Mouse (Mus musculus): ENCODE data around the gene Ate1. TPM values are rescaled to one million over a fixed set of nuclear protein-coding genes. Genes with fewer than 3 reads are reported as not detected.
"Not testable (repeated sequence)": the region's sequence is repeated elsewhere in the genome, so short reads cannot be mapped to it uniquely, and the experiment has no call there.

The Ate1 gene
- total RNA-seq, 2 experiments from 2014 or later, result 35.9 to 38.0 TPM

DNA sequence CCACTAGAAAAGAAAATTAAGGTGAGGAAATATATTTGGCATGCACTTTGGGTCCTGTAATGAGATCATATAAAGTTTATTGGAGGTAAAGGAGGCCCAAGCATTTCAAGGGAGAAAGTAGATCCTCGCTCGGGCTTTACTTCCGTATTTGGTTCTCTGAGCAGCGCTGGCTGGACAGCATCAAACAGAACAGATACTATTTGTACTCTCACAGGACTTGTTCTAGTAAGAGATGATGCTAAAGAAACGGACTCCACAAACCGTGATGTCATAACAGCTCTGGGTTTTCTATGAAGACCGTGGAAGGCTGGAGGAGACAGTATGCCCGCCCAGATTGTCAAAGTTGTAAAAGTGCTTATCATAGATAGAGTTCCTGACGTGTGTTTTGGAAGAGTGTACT is 7.1 kb upstream of the Ate1 start:
- no peak for DNase-seq (ENCODE audit: low spot score in 2 of 2)

DNA sequence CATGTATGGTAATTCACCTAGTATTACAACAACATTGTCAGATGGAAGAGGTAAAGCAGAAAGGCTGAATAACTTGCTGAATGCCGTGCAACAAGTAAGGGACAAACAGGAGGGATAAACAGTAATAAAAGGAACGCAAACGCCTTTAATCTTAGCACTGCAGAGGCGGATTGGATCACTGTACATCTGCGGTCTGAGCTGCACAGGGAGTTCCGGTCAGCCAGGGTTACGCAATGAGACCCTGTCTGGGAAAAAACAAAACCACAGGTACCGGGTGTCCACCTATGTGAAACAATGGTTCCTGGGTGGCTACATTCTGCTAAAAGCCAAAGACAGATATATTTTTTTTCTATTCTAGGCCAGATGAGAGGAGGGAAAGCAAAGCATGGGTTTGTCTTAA is 3.3 kb upstream of the Ate1 start:
- DNase-seq (ENCODE audit: low spot score in 2 of 2), result no peak

DNA sequence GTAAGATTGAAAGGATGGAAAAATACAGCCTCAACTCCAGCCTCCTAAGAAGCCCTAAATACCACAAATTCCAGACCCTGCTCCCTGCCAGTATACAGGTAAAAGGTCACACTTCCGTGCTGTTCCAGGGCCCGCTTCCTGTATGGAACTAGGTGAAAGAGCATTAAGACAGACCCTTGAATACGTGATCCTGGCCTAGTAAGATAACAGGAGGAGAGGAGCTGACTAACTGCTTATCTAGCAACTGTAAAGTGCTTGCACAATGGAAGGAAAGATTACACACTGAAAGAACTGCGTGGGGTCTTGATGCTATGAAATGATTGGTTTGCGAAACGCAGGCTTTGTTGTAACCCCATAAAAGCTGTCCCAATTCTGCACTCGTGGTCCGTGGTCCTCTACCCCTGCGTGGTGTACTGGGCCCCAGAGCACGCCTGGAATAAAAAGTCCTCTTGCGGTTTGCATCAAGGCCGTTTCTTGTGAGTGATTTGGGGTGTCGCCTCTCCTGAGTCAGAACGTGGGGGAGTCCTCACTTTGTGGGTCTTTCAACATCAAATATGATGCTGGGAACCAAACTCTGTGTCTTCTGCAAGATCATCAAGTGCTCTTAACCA is 748 bp upstream of the Ate1 start:
- no peak for DNase-seq (ENCODE audit: low spot score in 2 of 2)

DNA sequence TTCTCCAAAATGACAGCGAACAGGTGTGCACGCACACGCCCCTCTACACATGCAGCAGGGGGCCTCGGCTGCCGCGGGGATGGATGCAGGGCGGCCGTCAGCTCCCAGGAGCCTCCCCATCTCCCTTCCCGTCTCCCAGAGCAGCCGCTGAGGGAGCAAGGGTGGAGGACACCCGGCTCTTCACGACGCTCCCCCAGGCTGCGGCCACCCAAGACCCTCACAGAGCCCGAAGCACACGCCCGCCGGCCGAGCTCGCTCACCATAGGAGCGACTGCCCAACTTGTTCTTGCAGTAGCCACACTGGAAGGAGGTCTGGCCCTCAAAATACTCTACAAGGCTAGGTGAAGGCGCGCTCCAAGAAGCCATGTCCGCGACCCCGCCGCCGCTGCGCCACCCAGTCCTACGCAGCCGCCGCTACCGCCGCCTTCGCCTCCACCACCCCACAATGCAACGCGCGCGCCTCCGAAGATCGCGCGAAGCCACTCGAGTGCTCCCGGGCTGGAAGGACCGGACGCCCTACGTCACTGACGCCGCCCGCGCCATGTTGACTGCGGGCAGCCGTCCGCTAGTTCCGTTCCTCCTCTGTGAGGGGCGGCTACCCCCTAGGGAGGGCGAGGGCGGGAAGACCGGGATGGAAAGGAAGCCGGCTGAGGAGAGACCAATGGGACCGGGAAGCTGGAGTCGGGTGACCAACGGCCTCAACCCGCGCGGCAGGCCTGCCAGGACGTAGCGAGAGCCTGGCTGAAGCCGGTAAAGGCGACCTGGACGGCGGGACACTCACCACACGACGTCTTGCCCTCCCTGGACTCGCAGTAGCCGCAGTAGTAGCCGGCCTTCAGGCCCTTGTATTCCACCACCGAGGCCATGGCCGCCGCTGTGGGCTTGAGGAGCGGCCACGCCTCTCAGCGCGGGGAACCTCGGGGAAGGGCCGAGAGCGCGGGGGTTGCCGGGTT is 797 bp downstream of the Ate1 start:
- peak; percentile 97 to 99 for DNase-seq (ENCODE audit: low spot score in 2 of 2)

DNA sequence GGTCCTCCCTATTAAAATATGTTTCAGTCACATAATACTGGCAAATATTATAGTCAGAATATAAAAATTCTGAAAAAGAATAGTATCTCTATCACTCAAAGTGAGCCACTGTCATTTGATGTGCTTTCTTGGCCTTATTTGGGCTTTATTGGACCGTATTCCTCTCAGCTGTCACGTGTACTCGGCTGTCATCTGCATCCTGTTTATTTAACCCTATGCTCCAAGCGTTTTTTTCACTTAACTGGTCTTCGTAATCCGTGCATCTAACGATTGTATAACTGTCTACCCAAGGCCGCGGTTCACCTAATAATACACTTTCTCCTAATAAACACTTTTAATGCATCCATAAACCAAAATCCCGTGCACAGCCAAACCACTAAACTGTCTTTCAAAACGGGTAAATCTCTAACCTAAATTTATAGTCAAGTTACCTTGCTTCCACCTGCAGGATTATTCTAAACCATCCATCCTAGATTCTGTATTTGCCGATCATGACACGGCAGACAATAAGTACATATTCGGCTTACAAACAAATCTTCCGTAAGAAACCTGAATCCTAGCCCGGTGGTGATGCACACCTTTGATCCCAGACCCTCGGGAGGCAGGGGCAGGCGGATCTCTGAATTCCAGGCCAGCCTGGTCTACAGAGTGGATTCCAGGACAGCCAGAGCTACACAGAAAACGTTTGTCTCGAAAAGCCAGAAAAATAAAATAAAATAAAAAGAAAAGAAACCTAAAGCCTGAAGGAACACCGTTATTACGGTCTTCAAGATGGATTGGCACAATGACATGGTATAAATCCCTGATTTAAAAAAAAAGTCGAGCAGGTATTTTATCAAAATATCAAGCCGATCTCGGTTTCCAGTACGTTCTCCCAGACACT is 1.7 kb downstream of the Ate1 start:
- no peak for DNase-seq (ENCODE audit: low spot score in 2 of 2)

DNA sequence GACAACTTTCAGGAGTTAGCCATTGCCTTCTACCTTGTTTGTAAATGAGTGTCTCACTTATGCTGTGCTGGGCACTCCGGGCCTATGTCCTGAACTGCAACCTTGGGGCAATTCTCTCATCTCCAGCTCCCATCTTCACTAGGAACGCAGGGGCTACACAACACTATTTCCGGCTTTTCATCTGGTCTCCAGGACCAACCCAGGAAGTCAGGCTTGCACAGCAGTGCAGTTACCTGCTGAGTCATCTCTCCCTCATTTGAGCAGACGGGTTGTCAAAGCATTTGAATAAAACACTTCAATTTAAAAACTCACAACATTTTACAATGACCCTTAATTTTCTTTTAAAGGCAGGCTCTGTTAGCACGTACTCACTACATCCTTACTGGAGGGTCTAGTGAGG is 9.9 kb downstream of the Ate1 start:
- no peak for DNase-seq (ENCODE audit: low spot score in 2 of 2)

DNA sequence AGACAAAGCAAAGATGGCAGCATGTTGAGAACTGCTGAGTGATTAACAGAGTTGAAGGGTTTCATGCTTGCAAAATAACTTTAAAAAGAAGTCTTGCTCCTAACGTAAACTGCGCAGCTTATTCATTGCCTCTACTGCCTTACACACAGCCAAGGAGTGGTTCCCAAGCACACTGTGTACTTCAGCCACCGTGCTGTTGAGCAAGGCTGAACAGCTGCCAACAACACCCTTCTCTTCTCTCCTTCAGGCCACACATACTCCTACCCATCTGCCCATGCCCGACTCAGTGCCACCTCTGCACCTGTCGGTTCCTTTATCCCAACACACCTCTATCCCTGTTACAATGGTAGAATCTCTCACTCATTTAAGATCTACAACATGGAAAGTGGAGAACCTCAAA is 17.2 kb downstream of the Ate1 start:
- DNase-seq (ENCODE audit: low spot score in 2 of 2), result no peak

DNA sequence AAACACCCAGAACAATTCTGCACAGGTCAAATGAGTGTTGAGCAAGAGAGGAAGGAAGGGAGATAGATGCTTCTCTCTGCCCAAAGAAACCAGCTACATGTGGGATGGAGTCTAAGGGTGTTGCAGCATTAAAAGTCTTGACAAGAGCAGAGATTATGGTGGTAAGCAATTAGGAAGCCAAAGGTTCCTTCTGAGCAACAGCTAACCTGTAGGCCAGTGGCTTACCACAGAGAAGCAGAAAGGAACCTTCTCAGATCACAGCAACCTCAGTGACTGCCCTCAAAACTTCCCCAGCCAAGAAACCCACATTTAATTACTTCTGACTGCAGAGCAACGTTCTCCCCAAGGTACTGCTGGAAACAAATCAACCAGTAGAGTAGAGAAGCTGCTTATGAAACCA is 18.7 kb downstream of the Ate1 start:
- DNase-seq (ENCODE audit: low spot score in 2 of 2), result no peak

DNA sequence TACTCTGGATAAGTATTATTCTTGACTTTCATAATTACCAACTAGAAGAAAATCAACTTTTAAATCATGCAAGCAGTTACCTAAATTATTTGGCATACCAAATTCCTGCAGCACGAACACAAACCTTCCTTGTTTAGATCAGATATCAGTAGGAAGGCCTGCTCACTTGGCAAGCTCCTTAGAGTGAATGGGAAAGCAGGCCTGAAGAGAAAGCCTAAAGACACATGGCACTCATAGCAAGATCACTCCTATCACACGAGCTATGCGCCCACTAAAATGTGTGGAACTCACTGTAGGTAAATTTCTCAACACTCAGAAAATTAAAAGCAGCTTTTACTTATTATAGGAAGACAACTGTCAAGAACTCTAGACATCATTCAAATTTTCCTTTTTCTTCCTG is 26.8 kb downstream of the Ate1 start:
- DNase-seq (ENCODE audit: low spot score in 2 of 2), result no peak

DNA sequence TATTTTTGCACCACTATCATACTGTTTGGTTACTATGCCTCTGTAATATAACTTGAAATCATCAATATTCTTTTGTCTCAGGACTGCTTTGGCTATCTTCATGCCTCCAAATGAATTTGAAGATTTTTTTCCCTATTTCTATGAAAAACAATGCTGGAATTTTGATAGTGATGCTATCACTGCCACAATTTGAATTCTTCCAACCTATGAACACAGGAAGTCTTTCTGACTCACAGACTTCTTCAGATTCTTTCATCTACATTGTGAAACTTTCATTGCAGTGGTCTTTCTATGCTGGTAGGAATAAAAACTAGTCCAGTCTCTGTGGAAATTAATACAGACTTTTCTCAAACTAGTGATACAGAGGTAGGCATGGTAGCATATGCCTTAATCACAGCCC is 28.1 kb downstream of the Ate1 start:
- DNase-seq (ENCODE audit: low spot score in 2 of 2), result no peak

DNA sequence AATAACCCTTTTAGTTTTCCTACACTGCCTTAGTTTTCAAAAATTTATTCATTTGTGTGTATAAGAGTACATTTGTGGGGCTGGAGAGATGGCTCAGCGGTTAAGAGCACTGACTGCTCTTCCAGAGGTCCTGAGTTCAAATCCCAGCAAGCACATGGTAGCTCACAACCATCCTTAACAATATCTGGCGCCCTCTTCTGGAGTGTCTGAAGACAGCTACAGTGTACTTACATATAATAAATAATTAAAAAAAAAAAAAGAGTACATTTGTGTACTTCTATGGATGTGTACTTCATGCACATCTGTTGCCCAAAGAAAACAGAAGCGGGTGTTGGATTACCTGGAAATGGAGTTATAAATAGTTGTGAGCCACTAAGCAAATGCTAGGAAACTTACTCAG is 41.2 kb downstream of the Ate1 start:
- DNase-seq (ENCODE audit: low spot score in 2 of 2), result not testable (repeated sequence)

DNA sequence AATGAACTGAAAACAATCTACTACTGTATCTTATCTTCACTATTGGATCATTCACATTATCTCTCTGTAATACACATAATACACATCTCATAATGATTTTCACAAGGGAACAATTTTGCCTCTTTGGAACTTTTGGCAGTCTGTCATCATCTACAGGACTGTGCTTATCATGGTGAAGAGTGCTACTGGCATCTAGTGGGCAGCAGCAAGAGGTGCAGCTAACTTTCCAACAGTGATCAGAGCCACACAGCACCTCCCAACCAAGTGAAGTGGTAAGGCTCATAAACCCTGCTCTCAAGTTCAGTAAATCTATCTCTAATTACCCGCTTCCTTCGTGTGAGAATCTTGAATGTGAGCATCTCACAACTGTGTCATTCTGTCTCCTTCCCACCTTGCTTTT is 44.2 kb downstream of the Ate1 start:
- no peak for DNase-seq (ENCODE audit: low spot score in 2 of 2)

DNA sequence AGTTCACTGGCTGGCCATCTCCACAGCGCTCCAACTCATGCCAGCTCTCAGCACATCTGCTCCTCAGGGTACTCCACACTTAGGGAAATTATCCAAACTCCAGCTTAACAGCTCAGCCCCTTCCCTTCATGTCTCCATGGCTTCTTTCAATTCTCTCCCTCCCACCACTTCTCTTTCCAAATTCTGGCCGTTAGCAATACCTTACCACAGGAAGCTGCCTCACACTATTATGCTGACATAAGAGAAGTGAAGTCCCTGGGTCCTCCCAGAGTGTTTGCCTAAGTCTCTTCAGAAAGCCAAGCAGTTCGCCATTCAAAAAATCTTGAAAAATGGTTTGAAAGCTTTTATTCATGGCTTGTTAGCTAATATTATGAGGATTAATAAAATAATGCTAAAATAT is 46.3 kb downstream of the Ate1 start:
- no peak for DNase-seq (ENCODE audit: low spot score in 2 of 2)

DNA sequence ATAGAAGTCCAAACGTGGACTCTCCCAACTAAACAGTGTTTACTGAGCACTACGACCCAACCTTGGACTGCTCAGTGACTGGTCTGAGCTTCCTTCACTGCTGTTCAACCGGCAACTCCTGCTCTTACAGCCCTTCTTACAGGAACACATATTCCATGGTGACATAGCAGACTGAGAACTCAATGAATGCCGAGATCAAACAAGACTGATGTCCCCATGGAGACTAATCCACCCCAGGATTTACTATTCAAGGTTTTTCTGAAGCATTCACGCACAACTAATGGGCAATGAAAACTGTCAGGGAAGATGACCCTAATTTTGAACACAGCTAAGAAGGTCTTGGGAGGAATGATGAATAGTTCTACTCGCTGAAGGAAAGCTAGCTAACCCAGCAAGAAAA is 47.5 kb downstream of the Ate1 start:
- DNase-seq (ENCODE audit: low spot score in 2 of 2), result no peak

DNA sequence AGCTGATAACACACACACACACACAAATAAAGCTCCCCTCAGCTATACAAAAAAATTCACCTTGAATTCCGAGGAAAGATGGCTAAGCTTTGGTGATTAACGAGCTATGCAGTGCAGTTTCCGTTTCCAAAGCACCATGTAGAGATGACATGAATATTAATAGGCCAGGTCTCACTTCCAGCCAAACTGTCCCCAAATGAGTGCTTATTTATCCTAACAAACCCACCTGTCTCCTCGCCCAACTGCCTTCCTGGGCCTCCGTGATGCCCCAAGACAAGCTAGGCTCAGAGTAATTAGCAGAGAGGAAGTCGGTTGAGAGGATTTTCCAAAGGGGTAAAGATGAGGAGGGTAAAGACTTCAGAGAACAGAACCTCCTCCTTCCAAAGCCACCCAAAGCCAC is 49.1 kb downstream of the Ate1 start:
- no peak for DNase-seq (ENCODE audit: low spot score in 2 of 2)

DNA sequence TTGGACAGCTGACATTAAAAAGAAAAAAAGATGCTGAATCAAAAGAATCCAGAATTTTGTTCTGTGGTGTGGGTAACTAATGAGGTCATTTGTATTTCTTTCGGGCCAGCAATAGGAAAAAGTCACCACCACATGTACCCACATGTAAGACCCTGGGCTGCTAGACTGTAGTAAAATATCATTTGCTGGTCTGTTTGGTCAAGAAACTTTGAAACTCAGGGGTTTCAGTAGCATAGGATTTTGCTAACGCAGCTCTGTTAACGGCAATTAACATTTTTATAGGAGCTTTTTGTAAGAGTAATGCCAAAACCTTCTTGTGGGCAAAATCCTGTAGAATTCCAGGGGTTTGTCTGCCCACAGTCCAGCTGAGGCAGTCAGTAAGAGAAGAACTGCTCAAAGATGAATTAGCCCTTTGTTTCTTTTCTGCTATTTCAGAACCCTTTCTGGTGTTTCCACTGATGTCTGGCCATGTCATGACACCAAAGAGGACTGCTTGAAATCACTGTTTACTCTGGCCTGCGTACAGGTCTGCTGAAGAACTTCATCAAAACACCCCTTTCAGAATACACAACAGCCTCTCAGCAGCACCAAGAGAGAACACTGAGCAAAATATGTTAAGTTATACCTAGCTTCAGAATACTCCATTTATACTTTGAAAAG is 64.5 kb downstream of the Ate1 start:
- no peak for DNase-seq (ENCODE audit: low spot score in 2 of 2)

DNA sequence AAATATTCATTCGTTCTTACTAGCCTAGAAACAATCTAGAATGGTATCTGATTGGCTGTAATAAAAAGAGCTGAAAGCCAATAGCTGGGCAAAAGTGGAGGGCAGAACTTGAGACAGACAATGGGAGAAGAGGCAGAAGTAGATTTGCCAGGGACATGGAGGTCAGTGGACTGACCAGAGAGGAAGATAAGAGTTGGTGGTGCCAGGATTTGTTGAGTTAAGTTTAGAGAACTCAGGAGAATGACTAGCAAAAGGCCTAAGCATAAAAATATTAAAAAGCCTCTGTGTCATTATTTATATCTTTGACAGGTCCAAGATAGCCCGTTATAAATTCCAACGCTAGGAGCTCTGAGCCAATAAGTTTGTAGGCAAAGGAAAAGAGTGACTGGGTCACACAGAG is 65.9 kb downstream of the Ate1 start:
- DNase-seq (ENCODE audit: low spot score in 2 of 2), result no peak

DNA sequence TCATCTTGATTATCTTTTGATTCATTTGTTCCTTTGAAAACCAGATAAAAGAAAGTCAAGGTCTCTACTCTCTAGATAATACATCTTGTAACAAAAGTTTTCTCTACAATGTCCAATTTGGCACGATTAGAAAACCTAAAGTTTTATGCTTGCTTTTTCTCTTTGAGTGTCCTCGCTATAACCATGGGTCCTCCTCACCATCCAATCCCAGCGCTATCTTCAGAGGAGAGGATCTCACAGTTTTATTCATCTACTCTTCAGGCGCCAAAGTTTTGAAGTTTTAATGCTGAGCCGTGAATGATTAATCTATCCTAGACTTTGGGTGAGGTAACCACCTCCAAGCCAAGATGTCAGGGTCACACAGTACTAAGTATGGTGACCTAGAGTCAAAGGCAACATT is 84.4 kb downstream of the Ate1 start:
- DNase-seq (ENCODE audit: low spot score in 2 of 2), result peak in 1 of 2 experiments; percentile 30

DNA sequence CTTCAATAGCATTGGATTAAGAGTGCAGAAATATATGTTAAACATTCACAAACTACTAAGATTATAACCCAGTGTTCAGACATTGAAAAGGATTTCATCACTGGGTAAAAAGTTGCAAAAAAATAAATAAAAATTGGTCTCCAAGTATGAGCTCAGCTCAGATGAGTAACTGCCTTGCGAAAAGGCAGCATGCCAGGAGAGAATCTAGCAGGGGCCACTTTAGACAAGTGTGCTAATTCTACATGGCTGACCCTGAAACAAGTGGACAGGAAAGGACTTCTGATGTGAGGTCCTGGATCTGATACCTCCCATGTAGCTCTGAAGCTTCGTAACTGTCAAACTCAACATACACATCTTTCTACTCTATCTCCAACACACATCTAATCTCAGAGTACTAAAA is 88.0 kb downstream of the Ate1 start:
- peak in 1 of 2 experiments; percentile 42 for DNase-seq (ENCODE audit: low spot score in 2 of 2)

DNA sequence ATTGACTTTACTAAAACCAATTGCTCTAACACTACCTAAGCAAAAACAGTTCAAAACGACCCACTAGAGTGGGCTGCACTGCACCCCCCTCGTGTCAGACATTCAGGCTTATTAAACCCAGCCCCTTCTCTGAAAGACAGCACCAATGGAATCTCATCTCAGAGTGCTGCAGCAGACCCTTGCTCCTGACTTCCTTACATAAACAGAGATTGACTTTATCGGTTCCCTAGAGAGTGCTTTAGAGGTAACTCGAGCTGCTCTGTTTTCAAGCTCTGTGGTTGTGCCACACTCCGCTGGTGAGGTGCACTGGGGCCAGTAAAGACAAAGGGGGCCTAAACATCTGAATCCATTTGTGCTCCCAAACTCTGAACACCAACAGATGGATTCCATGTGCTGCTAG is 93.6 kb downstream of the Ate1 start:
- DNase-seq (ENCODE audit: low spot score in 2 of 2), result no peak

DNA sequence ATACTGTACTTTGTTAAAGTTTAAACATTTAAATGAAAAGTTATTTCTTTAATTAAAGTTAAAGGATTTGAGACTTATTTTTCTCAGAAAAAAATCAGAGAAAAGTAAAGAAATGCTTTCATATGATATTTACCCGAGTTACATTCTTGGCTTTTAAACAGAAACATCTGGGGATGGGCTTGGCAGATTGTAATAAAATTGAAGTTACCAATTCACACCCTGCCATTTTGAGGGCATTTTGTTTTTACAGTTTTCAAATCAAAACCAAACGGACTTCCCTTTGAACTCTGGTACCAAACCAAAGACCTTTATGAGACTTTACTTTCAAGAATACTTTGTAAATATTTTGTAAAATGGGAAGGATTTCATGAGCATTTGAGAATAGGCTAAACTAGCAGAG is 94.2 kb downstream of the Ate1 start:
- no peak for DNase-seq (ENCODE audit: low spot score in 2 of 2)

Data from adrenal gland, adult 18-20 months (tissue).